ENCODE assay signal across 9 mouse cellular contexts in genomic region chr1:184824439-184824851, GRCm38 (mm10). TPM values are rescaled to one million over a fixed set of nuclear protein-coding genes. Genes with fewer than 3 reads are reported as not detected.
DNase-seq lines count a peak whose midpoint lies in the region; ATAC-seq and TF ChIP-seq lines count a peak whose summit lies in the region.
"Had no signal": no experiment of that assay in that cellular context is flagged by ENCODE, and none has a peak within 500 bp of the region (broad histone marks: within the 10 kb centered on the region; RNA-seq: fewer than 3 reads in every experiment).

No protein-coding gene starts in this region.

- ATAC-seq in CD4-positive, CD25-positive, alpha-beta regulatory T cell, adult 4 months = peak; percentile 82
- ATAC-seq in forebrain, embryonic 11.5 days (replicated peaks; ENCODE audit: low FRiP score) = peak; percentile 85
- ATAC-seq in heart, embryonic 16.5 days (replicated peaks; ENCODE audit: extremely low read depth, insufficient read depth, low FRiP score) = peak; percentile 88
- ATAC-seq in liver, embryonic 15.5 days (ENCODE audit: insufficient read depth) = peak; percentile 71
- peak; percentile 85 for ATAC-seq in neural tube, embryonic 12.5 days (ENCODE audit: low FRiP score, low read depth)
- peak; percentile 94 for ATAC-seq in stomach, postnatal 0 days (ENCODE audit: low FRiP score, low TSS enrichment)

- H3K4me3 ChIP-seq in forebrain, embryonic 11.5 days (ENCODE audit: low read depth, low read length) = no peak overlapping the region
- H3K4me3 ChIP-seq in heart, embryonic 16.5 days (ENCODE audit: low read length) = peak overlapping the region; percentile 11; the same call in 1 of the 2 replicates
- H3K4me3 ChIP-seq in liver, embryonic 15.5 days (replicated peaks) = no peak overlapping the region
- no peak overlapping the region for H3K4me3 ChIP-seq in neural tube, embryonic 12.5 days
- H3K4me3 ChIP-seq in stomach, postnatal 0 days (ENCODE audit: low read depth, low read length) = no peak overlapping the region
- H3K4me3 ChIP-seq: erythroblast, embryonic 14.5 days had no signal

- peaks cover 5% of the 10 kb centered on the region; the same call in 1 of the 2 replicates for H3K4me1 ChIP-seq in forebrain, embryonic 11.5 days (replicated peaks; ENCODE audit: control insufficient read depth, insufficient read depth, low read length)
- H3K4me1 ChIP-seq in heart, embryonic 16.5 days (ENCODE audit: control insufficient read depth, insufficient read depth, low read length) = peaks cover 12% of the 10 kb centered on the region
- H3K4me1 ChIP-seq in liver, embryonic 15.5 days (replicated peaks) = peaks cover 19% of the 10 kb centered on the region
- H3K4me1 ChIP-seq in neural tube, embryonic 12.5 days = peaks cover 4% of the 10 kb centered on the region
- H3K4me1 ChIP-seq in stomach, postnatal 0 days (replicated peaks; ENCODE audit: control insufficient read depth, insufficient read depth) = no peaks in the 10 kb centered on the region

- no peak for TF ChIP-seq EP300 in stomach, postnatal 0 days (optimal IDR thresholded peaks at IDR 0.05)

- no peak overlapping the region for H3K27ac ChIP-seq in forebrain, embryonic 11.5 days (ENCODE audit: low read depth, low read length)
- H3K27ac ChIP-seq in heart, embryonic 16.5 days (ENCODE audit: low read length) = peak overlapping the region; percentile 50; the same call in 1 of the 2 replicates
- peak overlapping the region; percentile 38; the same call in 1 of the 2 replicates for H3K27ac ChIP-seq in liver, embryonic 15.5 days (replicated peaks)
- H3K27ac ChIP-seq in neural tube, embryonic 12.5 days = no peak overlapping the region
- no peak overlapping the region for H3K27ac ChIP-seq in stomach, postnatal 0 days (replicated peaks)

- H3K27me3 ChIP-seq in forebrain, embryonic 11.5 days (ENCODE audit: control insufficient read depth, insufficient read depth, low read length) = no peaks in the 10 kb centered on the region
- no peaks in the 10 kb centered on the region for H3K27me3 ChIP-seq in heart, embryonic 16.5 days (ENCODE audit: control insufficient read depth, insufficient read depth, low read length)
- no peaks in the 10 kb centered on the region for H3K27me3 ChIP-seq in liver, embryonic 15.5 days
- no peaks in the 10 kb centered on the region for H3K27me3 ChIP-seq in neural tube, embryonic 12.5 days (replicated peaks)
- no peaks in the 10 kb centered on the region for H3K27me3 ChIP-seq in stomach, postnatal 0 days (ENCODE audit: control insufficient read depth, insufficient read depth, low read length)

- DNase-seq in c-Kit-positive CD71-negative TER-119-negative erythroid progenitor cells, embryonic 14.5 days (ENCODE audit: low read depth) = peak; percentile 70
- peak; percentile 95 for DNase-seq in forebrain, embryonic 11.5 days (ENCODE audit: low spot score)
- peak; percentile 97 to 98 for DNase-seq in kidney, postnatal 25 days
- peak; percentile 95 for DNase-seq in stomach, postnatal 0 days (ENCODE audit: low spot score)

- H3K4me2 ChIP-seq in forebrain, embryonic 11.5 days (ENCODE audit: low read depth, low read length, severe bottlenecking) = no peak overlapping the region
- peak overlapping the region; percentile 45 for H3K4me2 ChIP-seq in heart, embryonic 16.5 days (ENCODE audit: low read depth, low read length)
- H3K4me2 ChIP-seq in liver, embryonic 15.5 days = peak overlapping the region; percentile 45
- H3K4me2 ChIP-seq in neural tube, embryonic 12.5 days (replicated peaks) = peak overlapping the region; percentile 38
- no peak overlapping the region for H3K4me2 ChIP-seq in stomach, postnatal 0 days (replicated peaks; ENCODE audit: low read depth)

- no peaks in the 10 kb centered on the region for H3K9me3 ChIP-seq in forebrain, embryonic 11.5 days (ENCODE audit: control insufficient read depth, low read length)
- H3K9me3 ChIP-seq in heart, embryonic 16.5 days (replicated peaks; ENCODE audit: control insufficient read depth, low read length) = no peaks in the 10 kb centered on the region
- H3K9me3 ChIP-seq in liver, embryonic 15.5 days (replicated peaks) = no peaks in the 10 kb centered on the region
- no peaks in the 10 kb centered on the region for H3K9me3 ChIP-seq in neural tube, embryonic 12.5 days
- no peaks in the 10 kb centered on the region for H3K9me3 ChIP-seq in stomach, postnatal 0 days (ENCODE audit: control insufficient read depth, low read length)

- H3K36me3 ChIP-seq in forebrain, embryonic 11.5 days (ENCODE audit: control insufficient read depth, insufficient read depth, low read length) = no peaks in the 10 kb centered on the region
- peaks cover 16% of the 10 kb centered on the region for H3K36me3 ChIP-seq in heart, embryonic 16.5 days (ENCODE audit: control insufficient read depth, insufficient read depth)
- peaks cover 35% of the 10 kb centered on the region for H3K36me3 ChIP-seq in liver, embryonic 15.5 days (replicated peaks)
- H3K36me3 ChIP-seq in neural tube, embryonic 12.5 days = 0 out of 2 replicates have a peak, but pooled peaks cover under 1% of the 10 kb centered on the region
- peaks cover 12% of the 10 kb centered on the region; the same call in 1 of the 2 replicates for H3K36me3 ChIP-seq in stomach, postnatal 0 days (ENCODE audit: control insufficient read depth, insufficient read depth, low read length)

- H3K9ac ChIP-seq in forebrain, embryonic 11.5 days (ENCODE audit: low read length) = no peak overlapping the region
- H3K9ac ChIP-seq in heart, embryonic 16.5 days (ENCODE audit: low read length) = no peak overlapping the region
- H3K9ac ChIP-seq in liver, embryonic 15.5 days = no peak overlapping the region
- no peak overlapping the region for H3K9ac ChIP-seq in neural tube, embryonic 12.5 days
- no peak overlapping the region for H3K9ac ChIP-seq in stomach, postnatal 0 days (ENCODE audit: low read length)

- peak; percentile 97 for TF ChIP-seq CTCF in stomach, postnatal 0 days (IDR thresholded peaks at IDR 0.05; ENCODE audit: low read depth)

- 4% methylated on average over 12 of the region's 12 CpGs for WGBS in forebrain, embryonic 11.5 days
- WGBS in heart, embryonic 16.5 days = 4% methylated on average over 12 of the region's 12 CpGs
- 8% methylated on average over 12 of the region's 12 CpGs for WGBS in liver, embryonic 15.5 days (ENCODE audit: insufficient replicate concordance)
- WGBS in neural tube, embryonic 12.5 days = 4% methylated on average over 12 of the region's 12 CpGs
- WGBS in stomach, postnatal 0 days = 4% methylated on average over 12 of the region's 12 CpGs

RNA-seq across cellular contexts. Expression of gene Marc1, which starts 13.3 kb away (rescaled TPM):
- under 1 TPM in 1 of 2 experiments, not detected in 1; 0.44 TPM for polyA plus RNA-seq in CD4-positive, CD25-positive, alpha-beta regulatory T cell, adult 4 months (2017; shearing (Covaris generic))
- 0.15 TPM in 1 of 2 replicates, not detected in the other for polyA plus RNA-seq in forebrain, embryonic 11.5 days (2014; fragmentation: Nextera tagmentation; extraction: Ambion mirVana)
- polyA plus RNA-seq in heart, embryonic 16.5 days (2015; fragmentation: Nextera tagmentation; extraction: Ambion mirVana) = 0.29 TPM in 1 of 2 replicates, not detected in the other
- 40.0 and 41.7 TPM in 2 replicates for polyA plus RNA-seq in liver, embryonic 15.5 days (2015; fragmentation: Nextera tagmentation; extraction: Ambion mirVana)
- 0.25 and 0.32 TPM in 2 replicates for polyA plus RNA-seq in neural tube, embryonic 12.5 days (2016; fragmentation: Nextera tagmentation; extraction: Ambion mirVana)
- polyA plus RNA-seq in stomach, postnatal 0 days (2015; fragmentation: Nextera tagmentation; extraction: Ambion mirVana) = 0.32 and 0.65 TPM in 2 replicates
- polyA plus RNA-seq: erythroblast, embryonic 14.5 days had no signal

RNA-seq across cellular contexts. Expression of gene Marc2, which starts 21.8 kb away (rescaled TPM):
- 10 to 100 TPM; 10.7 to 32.3 TPM for polyA plus RNA-seq in CD4-positive, CD25-positive, alpha-beta regulatory T cell, adult 4 months (2017; shearing (Covaris generic))
- polyA plus RNA-seq in forebrain, embryonic 11.5 days (2014; fragmentation: Nextera tagmentation; extraction: Ambion mirVana) = 89.7 and 96.4 TPM in 2 replicates
- polyA plus RNA-seq in heart, embryonic 16.5 days (2015; fragmentation: Nextera tagmentation; extraction: Ambion mirVana) = 117 and 137 TPM in 2 replicates
- polyA plus RNA-seq in liver, embryonic 15.5 days (2015; fragmentation: Nextera tagmentation; extraction: Ambion mirVana) = 210 and 216 TPM in 2 replicates
- 99.0 and 107 TPM in 2 replicates for polyA plus RNA-seq in neural tube, embryonic 12.5 days (2016; fragmentation: Nextera tagmentation; extraction: Ambion mirVana)
- polyA plus RNA-seq in stomach, postnatal 0 days (2015; fragmentation: Nextera tagmentation; extraction: Ambion mirVana) = 197 and 217 TPM in 2 replicates

RNA-seq across cellular contexts. Expression of gene C130074G19Rik, which starts 58.6 kb away (rescaled TPM):
- polyA plus RNA-seq in CD4-positive, CD25-positive, alpha-beta regulatory T cell, adult 4 months (2017; shearing (Covaris generic)) = not detected
- polyA plus RNA-seq in forebrain, embryonic 11.5 days (2014; fragmentation: Nextera tagmentation; extraction: Ambion mirVana) = 0.48 and 0.53 TPM in 2 replicates
- polyA plus RNA-seq in heart, embryonic 16.5 days (2015; fragmentation: Nextera tagmentation; extraction: Ambion mirVana) = 1.1 and 1.3 TPM in 2 replicates
- 2.0 and 2.3 TPM in 2 replicates for polyA plus RNA-seq in liver, embryonic 15.5 days (2015; fragmentation: Nextera tagmentation; extraction: Ambion mirVana)
- polyA plus RNA-seq in neural tube, embryonic 12.5 days (2016; fragmentation: Nextera tagmentation; extraction: Ambion mirVana) = 1.1 and 1.2 TPM in 2 replicates
- 1.9 TPM in 2 replicates for polyA plus RNA-seq in stomach, postnatal 0 days (2015; fragmentation: Nextera tagmentation; extraction: Ambion mirVana)

Comparison
In these comparisons a context has a peak if more than half of its experiments do, and no peak if none do; other contexts are left out.
1. H3K27ac ChIP-seq: peak in heart, embryonic 16.5 days (single experiment) and liver, embryonic 15.5 days (single experiment); none in forebrain, embryonic 11.5 days (single experiment), neural tube, embryonic 12.5 days (single experiment) and stomach, postnatal 0 days (single experiment).
2. H3K4me2 ChIP-seq: peak in heart, embryonic 16.5 days (single experiment), liver, embryonic 15.5 days (single experiment) and neural tube, embryonic 12.5 days (single experiment); none in forebrain, embryonic 11.5 days (single experiment) and stomach, postnatal 0 days (single experiment).
3. RNA of gene Marc1, which starts 13.3 kb away (polyA plus RNA-seq): 40.0 to 41.7 TPM in liver, embryonic 15.5 days; 0.44 TPM in CD4-positive, CD25-positive, alpha-beta regulatory T cell, adult 4 months, 0.32 to 0.65 TPM in stomach, postnatal 0 days, 0.29 TPM in heart, embryonic 16.5 days, 0.25 to 0.32 TPM in neural tube, embryonic 12.5 days and 0.15 TPM in forebrain, embryonic 11.5 days; every median in the first group is over 10 times any median in the second.
4. Peak in every context shown above with its lines, with median percentiles within 50 percentile points of each other: ATAC-seq and DNase-seq.